ENCODE assay signal across 9 mouse cellular contexts in genomic region chr13:45931891-45932290, GRCm38 (mm10). TPM values are rescaled to one million over a fixed set of nuclear protein-coding genes. Genes with fewer than 3 reads are reported as not detected.
DNase-seq lines count a peak whose midpoint lies in the region; TF ChIP-seq lines count a peak whose summit lies in the region.
"Had no signal": no experiment of that assay in that cellular context is flagged by ENCODE, and none has a peak within 500 bp of the region (broad histone marks: within the 10 kb centered on the region; RNA-seq: fewer than 3 reads in every experiment).

No protein-coding gene starts in this region.

- TF ChIP-seq CTCF in kidney, adult 2 months (conservative IDR thresholded peaks at IDR 0.05; ENCODE audit: insufficient read depth, insufficient read length, low read depth, low read length): peak; percentile 41
- TF ChIP-seq CTCF in thymus, adult 2 months (IDR thresholded peaks at IDR 0.05; ENCODE audit: borderline replicate concordance, control insufficient read depth, extremely low read depth, insufficient read depth, low read length, poor library complexity): no peak
- peak; percentile 43; the same call in 1 of the 2 replicates for TF ChIP-seq CTCF in bone marrow, adult 2 months (IDR thresholded peaks at IDR 0.05; ENCODE audit: control insufficient read depth, insufficient read depth, low read length)

- DNase-seq in kidney, adult 2 months: no peak
- no peak for DNase-seq in kidney, adult 11 months
- peak; percentile 44 for DNase-seq in thymus, adult 2 months
- no peak for DNase-seq in thymus, adult 18-20 months
- peak; percentile 34 to 47 for DNase-seq in thymus, postnatal 36 days
- no peak for DNase-seq in left cerebral cortex, adult 11 months (ENCODE audit: low spot score)
- DNase-seq in limb, embryonic 10.5 days (ENCODE audit: low spot score): no peak

- H3K4me1 ChIP-seq in kidney, adult 2 months (ENCODE audit: control insufficient read depth, insufficient read depth, low read length): peaks cover 3% of the 10 kb centered on the region; the same call in 1 of the 2 replicates
- H3K4me1 ChIP-seq in thymus, adult 2 months (replicated peaks; ENCODE audit: control insufficient read depth, insufficient read depth, low read length): no peaks in the 10 kb centered on the region
- H3K4me1 ChIP-seq in bone marrow, adult 2 months (ENCODE audit: control insufficient read depth, insufficient read depth, low read length): no peaks in the 10 kb centered on the region; the same call in 1 of the 2 replicates
- peaks cover 5% of the 10 kb centered on the region; the same call in 1 of the 2 replicates for H3K4me1 ChIP-seq in limb, embryonic 10.5 days
- H3K4me1 ChIP-seq: hindbrain, embryonic 12.5 days had no signal

- H3K27ac ChIP-seq in kidney, adult 2 months (ENCODE audit: insufficient read depth, low read depth, low read length): no peak overlapping the region
- no peak overlapping the region for H3K27ac ChIP-seq in thymus, adult 2 months (ENCODE audit: control insufficient read depth, insufficient read depth, low read length)
- no peak overlapping the region for H3K27ac ChIP-seq in bone marrow, adult 2 months (ENCODE audit: control insufficient read depth, insufficient read depth, low read depth, low read length, poor library complexity)
- no peak overlapping the region for H3K27ac ChIP-seq in limb, embryonic 10.5 days
- H3K27ac ChIP-seq: hindbrain, embryonic 12.5 days had no signal

- TF ChIP-seq POLR2A in kidney, adult 2 months (IDR thresholded peaks at IDR 0.05; ENCODE audit: low read depth, low read length): no peak
- no peak for TF ChIP-seq POLR2A in thymus, adult 2 months (IDR thresholded peaks at IDR 0.05; ENCODE audit: control insufficient read depth, extremely low read depth, insufficient read depth, low read length, poor library complexity)
- no peak for TF ChIP-seq POLR2A in bone marrow, adult 2 months (IDR thresholded peaks at IDR 0.05; ENCODE audit: borderline replicate concordance, control insufficient read depth, low read depth, low read length)

- no peaks in the 10 kb centered on the region for H3K9me3 ChIP-seq in limb, embryonic 10.5 days (replicated peaks)

- H3K4me3 ChIP-seq in kidney, adult 2 months (ENCODE audit: insufficient read depth, low read depth, low read length): no peak overlapping the region
- H3K4me3 ChIP-seq in thymus, adult 2 months (ENCODE audit: control insufficient read depth, insufficient read depth, low read length): no peak overlapping the region
- no peak overlapping the region for H3K4me3 ChIP-seq in bone marrow, adult 2 months (replicated peaks; ENCODE audit: control insufficient read depth, low read depth, low read length)
- no peak overlapping the region for H3K4me3 ChIP-seq in limb, embryonic 10.5 days
- H3K4me3 ChIP-seq: hindbrain, embryonic 12.5 days had no signal

- WGBS in kidney, adult 2 months: 66% methylated on average over 1 of the region's 1 CpGs
- 94% methylated on average over 1 of the region's 1 CpGs for WGBS in thymus, adult 2 months
- WGBS in bone marrow, adult 2 months: 67% methylated on average over 1 of the region's 1 CpGs
- 63% methylated on average over 1 of the region's 1 CpGs for WGBS in limb, embryonic 10.5 days

- H3K36me3 ChIP-seq in kidney, adult 2 months (ENCODE audit: control insufficient read depth, insufficient read depth, low read length): no peaks in the 10 kb centered on the region
- H3K36me3 ChIP-seq in thymus, adult 2 months (ENCODE audit: control insufficient read depth, insufficient read depth, low read length): no peaks in the 10 kb centered on the region
- H3K36me3 ChIP-seq in limb, embryonic 10.5 days: no peaks in the 10 kb centered on the region
- H3K36me3 ChIP-seq: hindbrain, embryonic 12.5 days had no signal

- no peaks in the 10 kb centered on the region for H3K27me3 ChIP-seq in kidney, adult 2 months (replicated peaks; ENCODE audit: control insufficient read depth, insufficient read depth, low read length)
- H3K27me3 ChIP-seq in thymus, adult 2 months (ENCODE audit: control insufficient read depth, insufficient read depth, low read length): no peaks in the 10 kb centered on the region
- H3K27me3 ChIP-seq in limb, embryonic 10.5 days (ENCODE audit: low read depth, poor library complexity, severe bottlenecking): no peaks in the 10 kb centered on the region
- H3K27me3 ChIP-seq: hindbrain, embryonic 12.5 days had no signal

RNA-seq across cellular contexts. Expression of gene Atxn1, which starts 32.9 kb away (rescaled TPM):
- polyA plus RNA-seq in kidney, adult 2 months (2012; rRNA removed): 15.0 and 17.9 TPM in 2 replicates
- 13.5 and 17.5 TPM in 2 replicates for polyA plus RNA-seq in thymus, adult 2 months (2012; rRNA removed)
- 3.2 and 5.8 TPM in 2 replicates for polyA plus RNA-seq in bone marrow, adult 2 months (2011; ENCODE audit: insufficient read depth, insufficient read length, low replicate concordance, missing spikeins)
- polyA plus RNA-seq in limb, embryonic 10.5 days (2016; fragmentation: Nextera tagmentation; extraction: Ambion mirVana): 1.0 and 1.4 TPM in 2 replicates

Comparison
In these comparisons a context has a peak if more than half of its experiments do, and no peak if none do; other contexts are left out.
1. DNase-seq: peak in thymus, adult 2 months (single experiment) and thymus, postnatal 36 days (2 of 2); none in kidney, adult 2 months (single experiment), kidney, adult 11 months (single experiment), thymus, adult 18-20 months (0 of 2), left cerebral cortex, adult 11 months (single experiment) and limb, embryonic 10.5 days (single experiment).